Mouse (Mus musculus) neural tube, embryonic 13.5 days (tissue): Measurements from ENCODE around the gene Gad1. TPM values are rescaled to one million over a fixed set of nuclear protein-coding genes. Genes with fewer than 3 reads are reported as not detected.
A peak's percentile ranks its signal among the peaks of the same experiment; 100 is the strongest.

Source experiments
- ATAC-seq: fragments of 200-750 bp; cut with Nextera tagmentation; 2 replicates; pipeline ENCODE4 v1.8.0; 2017; ENCODE audit warnings: low read depth, mild to moderate bottlenecking, moderate TSS enrichment, moderate library complexity
- H3K27ac ChIP-seq: fragments of 300-500 bp; sonication (generic); replicated peaks from 2 replicates; pipeline ENCODE4 v1.5.1; 2015; ENCODE audit warnings: moderate library complexity, mild to moderate bottlenecking, inconsistent platforms
- H3K27me3 ChIP-seq: fragments of 300-500 bp; sonication (generic); 2 replicates; pipeline ENCODE4 v1.6.1; 2015; ENCODE audit warnings: mild to moderate bottlenecking, inconsistent platforms
- H3K36me3 ChIP-seq: fragments of 300-500 bp; sonication (generic); 2 replicates; pipeline ENCODE4 v1.6.1; 2015; ENCODE audit warnings: mild to moderate bottlenecking, inconsistent platforms
- H3K4me1 ChIP-seq: fragments of 300-500 bp; sonication (generic); replicated peaks from 2 replicates; pipeline ENCODE4 v1.6.1; 2015; ENCODE audit warnings: inconsistent platforms
- H3K4me2 ChIP-seq: fragments of 300-500 bp; sonication (generic); 2 replicates; pipeline ENCODE4 v1.6.1; 2015; ENCODE audit warnings: inconsistent platforms, mild to moderate bottlenecking, moderate library complexity
- H3K4me3 ChIP-seq: fragments of 300-500 bp; sonication (generic); 2 replicates; pipeline ENCODE4 v1.5.1; 2015; ENCODE audit warnings: mild to moderate bottlenecking, inconsistent platforms
- H3K9ac ChIP-seq: fragments of 300-500 bp; sonication (generic); 2 replicates; pipeline ENCODE4 v1.6.1; 2015; ENCODE audit warnings: moderate library complexity, mild to moderate bottlenecking, inconsistent platforms
- H3K9me3 ChIP-seq: fragments of 300-500 bp; sonication (generic); 2 replicates; pipeline ENCODE4 v1.6.1; 2016; ENCODE audit warnings: inconsistent platforms
- WGBS: fragments of 180-500 bp; shearing (Covaris S2); methylation state at CpG from one replicate; pipeline ENCODE4 v1.1.7; 2015; 5-methylcytosine and 5-hydroxymethylcytosine counted together
- polyA plus RNA-seq: library from polyadenylated mRNA; unstranded; fragments of >200 nt; fragmentation: Nextera tagmentation; extraction: Ambion mirVana; gene quantifications from 2 replicates; pipeline ENCODE4 v1.2.1, GENCODE M21; 2015

The Gad1 gene
- polyA plus RNA-seq, 1 experiment from 2014 or later: 36.6 TPM

- Histone ChIP-seq H3K9me3 (peaks cover 8% of the 10 kb centered on the region; the same call in 1 of the 2 replicates), H3K9ac (no peak overlapping the region), H3K4me2 (no peak overlapping the region), H3K27ac (no peak overlapping the region), H3K36me3 (no peaks in the 10 kb centered on the region), H3K4me1 (peaks cover 19% of the 10 kb centered on the region), H3K27me3 (no peaks in the 10 kb centered on the region), H3K4me3 (no peak overlapping the region)
- WGBS: 85% methylated on average over 1 of the region's 1 CpGs
- ATAC-seq: no peak
These were observed 79.5 kb downstream of the Gad1 start for GRCm38 (mm10) chr2:70632412-70632811.

GRCm38 (mm10) chr2:70634028-70634690 is 81.3 kb downstream of the Gad1 start:
- no peak overlapping the region for H3K4me2 ChIP-seq
- no peak overlapping the region for H3K4me3 ChIP-seq
- H3K27me3 ChIP-seq: no peaks in the 10 kb centered on the region
- no peak overlapping the region for H3K9ac ChIP-seq
- H3K36me3 ChIP-seq: no peaks in the 10 kb centered on the region
- no peak for ATAC-seq
- H3K27ac ChIP-seq: no peak overlapping the region
- WGBS: 92% methylated on average over 5 of the region's 5 CpGs
- peaks cover 15% of the 10 kb centered on the region for H3K4me1 ChIP-seq
- H3K9me3 ChIP-seq: peaks cover 8% of the 10 kb centered on the region; the same call in 1 of the 2 replicates

GRCm38 (mm10) chr2:70640968-70641367 is 88.1 kb downstream of the Gad1 start:
- no peaks in the 10 kb centered on the region for H3K36me3 ChIP-seq
- peaks cover 4% of the 10 kb centered on the region; the same call in 1 of the 2 replicates for H3K9me3 ChIP-seq
- no peak overlapping the region for H3K27ac ChIP-seq
- no peak overlapping the region for H3K4me3 ChIP-seq
- ATAC-seq: no peak
- H3K4me1 ChIP-seq: peaks cover 21% of the 10 kb centered on the region
- H3K4me2 ChIP-seq: no peak overlapping the region
- no peak overlapping the region for H3K9ac ChIP-seq
- no peaks in the 10 kb centered on the region for H3K27me3 ChIP-seq

GRCm38 (mm10) chr2:70642971-70643565 is 90.2 kb downstream of the Gad1 start:
- H3K27ac ChIP-seq: peak overlapping the region; percentile 73
- H3K4me2 ChIP-seq: peak overlapping the region; percentile 1; the same call in 1 of the 2 replicates
- peaks cover 21% of the 10 kb centered on the region for H3K4me1 ChIP-seq
- H3K9me3 ChIP-seq: no peaks in the 10 kb centered on the region
- 16% methylated on average over 16 of the region's 16 CpGs for WGBS
- no peaks in the 10 kb centered on the region for H3K36me3 ChIP-seq
- H3K27me3 ChIP-seq: no peaks in the 10 kb centered on the region
- peak; percentile 48; the same call in 1 of the 2 replicates for ATAC-seq
- no peak overlapping the region for H3K9ac ChIP-seq
- H3K4me3 ChIP-seq: no peak overlapping the region

GRCm38 (mm10) chr2:70645266-70645780 is 92.5 kb downstream of the Gad1 start:
- H3K9ac ChIP-seq: no peak overlapping the region
- H3K4me2 ChIP-seq: no peak overlapping the region
- no peak overlapping the region for H3K27ac ChIP-seq
- H3K4me1 ChIP-seq: peaks cover 21% of the 10 kb centered on the region
- WGBS: 68% methylated on average over 6 of the region's 6 CpGs
- H3K36me3 ChIP-seq: no peaks in the 10 kb centered on the region
- H3K27me3 ChIP-seq: no peaks in the 10 kb centered on the region
- H3K9me3 ChIP-seq: no peaks in the 10 kb centered on the region
- no peak overlapping the region for H3K4me3 ChIP-seq
- peak; percentile 25; the same call in 1 of the 2 replicates for ATAC-seq

GRCm38 (mm10) chr2:70647681-70648080 is 94.8 kb downstream of the Gad1 start:
- no peak overlapping the region for H3K4me3 ChIP-seq
- no peak for ATAC-seq
- peaks cover 18% of the 10 kb centered on the region for H3K4me1 ChIP-seq
- H3K27me3 ChIP-seq: no peaks in the 10 kb centered on the region
- H3K4me2 ChIP-seq: no peak overlapping the region
- no peaks in the 10 kb centered on the region for H3K36me3 ChIP-seq
- 27% methylated on average over 4 of the region's 4 CpGs for WGBS
- H3K9ac ChIP-seq: no peak overlapping the region
- no peaks in the 10 kb centered on the region for H3K9me3 ChIP-seq
- no peak overlapping the region for H3K27ac ChIP-seq

- no peak for ATAC-seq
These were observed 95.4 kb downstream of the Gad1 start for GRCm38 (mm10) chr2:70648271-70648670.

GRCm38 (mm10) chr2:70649471-70649870 is 96.6 kb downstream of the Gad1 start:
- Histone ChIP-seq H3K9ac (no peak overlapping the region), H3K9me3 (no peaks in the 10 kb centered on the region), H3K4me2 (no peak overlapping the region), H3K4me1 (no peaks in the 10 kb centered on the region), H3K27ac (no peak overlapping the region), H3K27me3 (no peaks in the 10 kb centered on the region), H3K4me3 (no peak overlapping the region), H3K36me3 (no peaks in the 10 kb centered on the region)
- no peak for ATAC-seq
- WGBS: 89% methylated on average over 4 of the region's 4 CpGs

More at GRCm38 (mm10) chr2:70648271-70648670, 95.4 kb downstream of the Gad1 start:
- Histone ChIP-seq H3K27me3 (no peaks in the 10 kb centered on the region), H3K4me2 (no peak overlapping the region), H3K9me3 (no peaks in the 10 kb centered on the region), H3K36me3 (no peaks in the 10 kb centered on the region), H3K9ac (no peak overlapping the region), H3K27ac (no peak overlapping the region), H3K4me1 (peaks cover 12% of the 10 kb centered on the region), H3K4me3 (no peak overlapping the region)
- WGBS: 86% methylated on average over 5 of the region's 5 CpGs

Other genes starting within 250 kb of the Gad1 start
- 3.5 TPM in 2 replicates for gene Sp5, start 78.1 kb upstream of the Gad1 start, polyA plus RNA-seq
- gene Erich2, start 44.3 kb upstream of the Gad1 start, polyA plus RNA-seq: 0.68 and 0.80 TPM in 2 replicates
- 120 and 125 TPM in 2 replicates for gene Gorasp2, start 108.5 kb downstream of the Gad1 start, polyA plus RNA-seq
- gene Gm26558, start 109.0 kb downstream of the Gad1 start, polyA plus RNA-seq: 2.6 and 4.0 TPM in 2 replicates